Mouse (Mus musculus): ENCODE data around the gene Cpeb3.

DNA sequence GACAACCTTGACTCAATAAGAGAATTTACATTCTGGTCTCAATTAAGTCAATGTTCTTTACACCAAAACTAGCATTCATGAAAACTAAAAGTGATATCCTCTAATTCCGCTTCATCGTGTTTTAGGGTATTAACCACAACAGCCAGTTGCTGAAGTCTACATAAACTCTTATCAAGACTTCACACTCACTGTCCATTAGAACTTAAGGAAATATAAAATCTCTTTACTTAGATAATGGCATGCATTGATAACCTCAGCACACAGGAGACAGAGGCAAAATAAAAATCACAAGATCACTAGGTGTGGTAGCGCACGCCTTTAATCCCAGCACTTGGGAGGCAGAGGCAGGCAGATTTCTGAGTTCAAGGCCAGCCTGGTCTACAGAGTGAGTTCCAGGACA is 79.9 kb downstream of the Cpeb3 start:
- TF ChIP-seq FOSL1 (IDR thresholded peaks at IDR 0.05; ENCODE audit: insufficient read depth, low read length, poor library complexity, severe bottlenecking) (no peak), CTCF (IDR thresholded peaks at IDR 0.05; ENCODE audit: control insufficient read depth, insufficient read depth, insufficient read length) (no peak), MYOD1 (IDR thresholded peaks at IDR 0.05; ENCODE audit: control insufficient read depth, insufficient read length, low read depth) (no peak), USF1 (IDR thresholded peaks at IDR 0.05; ENCODE audit: low read depth) (no peak), MAX (IDR thresholded peaks at IDR 0.05) (no peak), MYOG (IDR thresholded peaks at IDR 0.05; ENCODE audit: control insufficient read depth, extremely low read depth, insufficient read length) (no peak)
